Mouse (Mus musculus): ENCODE measurements around the gene Sectm1b.
"Not testable (repeated sequence)": the region's sequence is repeated elsewhere in the genome, so short reads cannot be mapped to it uniquely, and the experiment has no call there.

The Sectm1b gene

DNA sequence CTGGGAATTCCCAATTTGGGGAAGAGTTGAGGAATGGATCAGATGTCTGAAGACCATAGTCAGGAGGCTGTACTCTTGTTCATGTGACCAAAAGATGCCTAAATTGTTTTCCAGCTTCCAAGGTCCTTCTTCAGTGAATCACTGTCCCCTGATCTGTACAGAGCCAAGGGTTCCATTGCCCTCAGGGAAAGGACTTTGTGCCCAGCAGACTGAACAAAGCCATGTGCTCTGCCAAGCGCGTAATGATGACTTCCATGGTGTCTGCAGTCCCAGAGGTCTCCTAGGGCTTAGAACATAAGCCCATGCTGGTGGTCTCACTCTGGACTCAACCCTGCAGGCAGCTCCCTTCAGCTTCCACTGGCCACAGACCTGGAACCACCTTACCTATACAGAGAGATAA, 4.5 kb upstream of the Sectm1b start:
- no peak for DNase-seq

DNA sequence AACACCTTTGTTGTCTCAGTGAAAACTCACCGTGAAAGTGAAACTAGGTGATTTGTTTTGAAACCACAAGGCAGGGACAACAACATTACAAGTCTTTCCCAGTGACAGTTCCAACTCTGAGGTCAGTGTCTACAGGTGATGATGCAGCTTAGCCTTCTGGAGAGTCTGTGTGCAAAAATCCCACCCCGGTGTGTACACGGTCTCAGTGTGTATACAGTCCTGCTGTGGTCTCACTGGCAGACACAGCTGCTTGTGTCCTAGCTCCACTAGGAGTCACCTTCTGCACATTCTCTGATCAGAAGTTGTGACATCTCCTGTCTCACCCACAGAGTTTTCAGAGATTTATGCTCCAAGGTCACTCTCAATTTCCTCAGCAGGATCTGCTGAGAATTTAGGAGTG, 828 bp upstream of the Sectm1b start:
- no peak for DNase-seq

DNA sequence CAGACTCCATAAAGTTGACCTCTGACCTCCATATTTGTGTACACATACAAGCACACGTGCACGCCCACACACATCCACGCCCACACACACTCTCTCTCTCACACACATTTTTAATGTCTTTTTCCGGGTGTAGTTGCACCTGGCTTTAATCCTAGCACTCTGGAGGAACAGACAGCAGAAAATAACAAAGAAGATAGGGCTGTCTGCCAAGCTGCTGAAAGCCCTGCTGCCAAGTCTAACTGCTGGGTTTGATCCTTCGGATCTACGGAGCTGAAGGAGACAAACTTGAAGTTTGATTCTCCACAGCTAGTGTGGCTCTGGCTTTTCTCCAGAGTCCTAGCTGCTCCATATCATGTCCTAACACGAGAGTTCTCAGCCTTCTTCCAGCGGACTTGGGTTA, 1.8 kb downstream of the Sectm1b start:
- DNase-seq, result no peak

DNA sequence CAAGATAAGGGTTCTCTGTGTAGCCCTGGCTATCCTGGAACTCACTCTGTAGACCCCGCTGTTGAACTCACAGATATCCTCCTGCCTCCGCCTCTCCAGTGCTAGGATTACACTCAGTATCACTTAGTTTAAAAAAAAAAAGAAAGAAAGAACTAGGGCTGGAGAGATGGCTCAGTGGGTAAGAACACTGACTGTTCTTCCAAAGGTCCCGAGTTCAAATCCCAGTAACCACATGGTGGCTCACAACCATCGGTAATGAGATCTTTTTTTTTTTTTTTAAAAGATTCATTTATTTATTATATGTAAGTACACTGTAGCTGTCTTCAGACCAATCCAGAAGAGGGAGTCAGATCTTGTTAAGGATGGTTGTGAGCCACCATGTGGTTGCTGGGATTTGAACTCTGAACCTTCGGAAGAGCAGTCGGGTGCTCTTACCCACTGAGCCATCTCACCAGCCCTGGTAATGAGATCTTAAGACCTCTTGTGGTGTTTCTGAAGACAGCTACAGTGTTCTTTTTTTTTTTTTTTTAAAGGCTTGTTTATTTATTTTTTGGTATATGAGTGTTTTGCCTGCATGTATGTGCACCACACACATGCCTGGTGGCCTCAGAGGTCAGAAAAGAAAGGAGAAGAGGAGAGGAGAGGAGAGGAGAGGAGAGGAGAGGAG, 2.8 kb downstream of the Sectm1b start:
- not testable (repeated sequence) for DNase-seq

DNA sequence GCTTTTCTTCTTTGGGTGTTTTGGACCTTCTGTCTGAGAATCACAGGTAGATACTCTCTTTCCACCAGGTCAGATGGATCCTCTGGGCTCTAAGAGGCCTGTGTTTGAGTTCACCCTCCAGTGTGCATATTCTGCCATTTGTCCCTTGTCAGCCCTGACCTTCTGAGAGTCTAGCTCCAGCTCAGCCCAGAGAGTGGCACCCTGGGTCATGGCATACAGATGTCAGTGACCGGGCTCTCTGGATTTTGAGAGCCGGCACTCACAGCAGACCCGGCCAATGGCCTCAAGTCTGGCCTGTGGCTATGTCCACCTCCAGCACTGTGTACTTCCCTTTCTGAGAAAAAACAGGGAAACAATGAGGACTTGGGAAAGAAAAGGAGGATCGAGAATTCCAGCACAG, 3.9 kb downstream of the Sectm1b start:
- DNase-seq, result no peak

DNA sequence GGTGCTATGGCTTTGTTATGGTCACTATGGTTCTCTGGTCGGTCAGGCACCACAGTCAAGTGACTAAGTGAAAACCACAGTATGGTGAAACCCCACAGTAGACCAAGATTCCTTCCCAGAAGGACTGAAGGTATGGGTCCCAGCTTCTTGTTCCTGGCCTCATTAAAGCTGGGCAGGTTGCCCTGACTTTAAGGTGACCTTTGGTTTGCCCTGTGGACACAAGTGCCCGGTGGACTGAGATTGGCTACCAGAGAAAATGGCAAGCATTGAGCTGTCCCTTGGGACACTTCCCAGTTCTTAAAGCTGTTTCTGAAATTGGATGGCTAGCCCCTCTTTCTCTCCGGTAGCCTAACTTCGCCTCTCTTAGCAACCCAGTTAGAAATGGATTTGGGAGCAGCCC, 4.4 kb downstream of the Sectm1b start:
- DNase-seq, result no peak

DNA sequence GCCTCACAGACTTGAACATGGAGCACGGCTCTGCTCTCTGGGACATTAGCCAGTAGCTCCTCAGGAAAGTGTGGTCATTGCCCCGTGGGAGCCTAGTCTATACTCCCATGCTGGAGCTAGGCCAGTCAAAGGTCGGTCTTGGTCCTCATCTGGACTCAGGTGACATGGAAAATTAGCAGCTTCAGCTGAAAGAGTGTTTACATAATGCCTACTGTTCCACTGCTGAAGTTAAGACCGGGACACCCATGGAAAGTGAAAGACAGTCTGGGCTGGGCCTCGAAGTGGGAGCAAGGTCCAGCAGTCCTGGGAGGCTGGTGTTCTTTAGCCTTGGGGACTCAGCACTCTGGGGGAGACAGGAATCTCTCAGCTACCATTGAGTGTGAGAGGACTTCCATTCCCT, 5.2 kb downstream of the Sectm1b start:
- no peak for DNase-seq

DNA sequence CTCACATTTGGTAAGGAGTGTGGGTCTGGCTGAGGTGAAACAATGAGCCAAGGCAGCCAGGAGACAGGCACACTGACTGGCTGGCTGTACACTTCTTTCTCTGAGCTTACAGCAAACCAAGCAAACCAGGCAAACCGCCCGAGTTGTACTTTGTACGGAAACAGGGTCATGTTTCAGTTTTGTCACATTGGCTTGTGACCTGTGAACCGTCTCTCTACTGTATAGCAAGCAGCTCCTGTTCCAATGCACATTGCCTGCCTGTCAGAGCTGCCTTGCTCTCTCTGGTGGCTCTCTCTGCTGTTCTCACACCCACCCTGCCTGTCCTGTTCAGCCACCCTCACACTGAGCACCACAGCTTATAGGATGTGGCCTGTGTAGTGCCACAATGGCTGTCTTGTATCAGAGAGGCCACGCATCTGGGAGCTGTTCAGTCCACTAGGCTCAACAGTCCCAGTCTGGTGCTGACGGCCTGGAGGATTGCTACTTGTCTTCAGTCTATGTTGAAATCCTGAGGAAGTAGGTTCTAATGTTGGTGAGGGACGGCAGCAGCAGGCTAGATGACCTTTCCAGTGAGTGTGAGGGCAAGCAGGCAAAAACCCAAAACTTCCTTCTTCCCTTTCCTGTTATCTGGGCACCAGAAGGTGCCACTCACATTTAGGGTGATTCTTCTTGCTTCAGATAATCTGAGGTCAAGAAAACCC, 6.7 kb downstream of the Sectm1b start:
- DNase-seq, result no peak

DNA sequence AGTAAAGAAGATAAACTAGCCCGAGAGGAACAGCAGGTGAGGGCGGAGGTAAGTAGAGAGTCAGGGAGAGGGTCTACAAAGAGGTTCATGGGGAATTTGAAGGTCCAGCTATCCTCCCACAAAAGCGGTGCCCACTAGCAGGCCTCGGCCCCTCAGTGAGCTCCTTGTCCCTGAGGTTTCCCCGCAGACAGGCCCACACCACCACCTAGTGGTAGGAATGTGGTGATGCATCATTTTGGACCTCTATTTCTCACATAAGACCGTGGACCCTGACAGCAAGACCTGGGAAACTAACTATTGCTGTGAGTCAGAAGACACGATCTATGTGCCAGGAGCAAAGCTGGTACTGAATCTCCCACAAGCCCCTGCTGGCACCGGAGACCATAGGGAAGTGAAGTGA, 9.8 kb downstream of the Sectm1b start:
- DNase-seq, result peak; percentile 68

DNA sequence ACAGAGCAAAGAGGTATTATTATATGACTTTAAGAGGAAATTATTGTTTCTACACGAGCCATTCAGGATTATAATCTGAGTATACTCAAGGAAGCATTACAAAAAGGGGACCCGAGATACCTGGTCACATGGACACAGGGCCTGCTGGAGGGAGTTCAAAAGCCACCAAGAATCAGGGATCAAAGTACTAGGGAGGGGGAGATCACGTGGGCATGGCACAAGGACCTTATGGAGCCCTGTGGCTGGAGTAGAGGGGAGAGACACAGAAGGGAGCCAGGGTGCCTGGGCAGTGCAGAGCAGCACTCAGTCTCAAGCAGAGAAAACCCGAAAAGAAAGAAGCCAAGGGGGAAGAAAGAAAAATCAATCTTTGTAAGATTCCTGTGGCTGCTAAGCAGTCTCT, 11.0 kb downstream of the Sectm1b start:
- DNase-seq, result no peak

DNA sequence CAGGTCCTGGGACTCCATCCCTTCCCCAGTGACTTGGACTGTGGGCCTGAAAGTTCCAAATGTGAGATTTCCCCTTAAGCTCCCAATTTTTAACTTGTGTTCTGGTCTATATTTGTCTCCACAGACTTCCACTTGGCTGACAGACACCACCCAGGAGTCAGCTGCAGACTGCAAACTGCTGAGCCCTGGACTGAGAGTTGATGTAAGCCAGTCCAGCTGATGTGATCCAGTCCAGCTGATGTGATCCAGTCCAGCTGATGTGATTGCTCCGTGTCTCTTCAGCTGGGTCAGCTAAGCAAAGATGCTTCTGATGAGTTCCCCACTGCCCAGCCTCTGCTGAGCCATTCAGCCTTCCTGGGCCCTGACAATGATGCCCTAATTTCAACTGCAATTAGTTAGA, 11.6 kb downstream of the Sectm1b start:
- DNase-seq, result no peak

DNA sequence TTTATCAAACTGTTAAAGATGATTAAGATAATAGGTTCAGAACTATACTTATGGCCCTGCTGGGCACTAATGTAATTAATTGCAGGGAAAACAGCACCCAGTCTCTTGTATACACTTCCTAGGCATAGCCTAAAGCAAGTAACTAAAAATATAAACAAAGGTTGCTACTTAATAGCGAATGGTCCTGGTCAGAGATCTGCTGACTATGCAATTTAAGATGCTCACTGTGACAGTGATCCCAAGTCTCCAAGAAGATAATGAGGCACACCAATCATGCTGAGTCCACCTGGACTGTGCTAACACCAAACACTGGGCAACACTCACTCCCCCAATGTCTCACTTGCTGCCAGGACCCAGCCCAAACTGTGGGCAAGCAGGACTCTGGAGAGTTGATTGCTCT, 13.5 kb downstream of the Sectm1b start:
- DNase-seq, result no peak

DNA sequence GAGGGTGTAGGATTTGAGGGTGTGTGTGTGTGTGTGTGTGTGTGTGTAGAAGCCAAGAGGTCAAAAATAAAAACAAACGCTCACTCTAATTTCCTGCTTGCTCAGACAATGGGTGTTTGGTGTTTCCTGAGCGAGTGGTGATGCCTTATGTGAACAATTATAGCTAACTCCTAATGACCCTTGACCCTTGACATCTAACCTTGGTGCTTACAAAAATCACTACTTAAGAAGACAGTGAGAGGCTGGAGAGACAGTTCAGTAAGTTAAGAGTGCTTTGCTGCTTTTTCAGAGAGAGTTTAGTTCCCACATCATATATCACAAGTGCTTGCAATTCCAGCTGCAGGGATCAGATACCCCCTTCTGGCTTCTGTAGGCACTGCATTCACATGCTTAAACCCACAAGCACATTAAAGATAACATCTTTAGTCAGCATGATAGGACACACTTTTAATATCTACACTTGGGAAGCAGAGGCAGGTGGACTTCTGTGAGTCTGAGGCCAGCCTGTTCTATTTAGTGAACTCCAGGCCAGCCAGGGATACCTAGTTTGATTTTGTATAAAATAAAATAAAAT, 15.5 kb downstream of the Sectm1b start:
- DNase-seq, result no peak

DNA sequence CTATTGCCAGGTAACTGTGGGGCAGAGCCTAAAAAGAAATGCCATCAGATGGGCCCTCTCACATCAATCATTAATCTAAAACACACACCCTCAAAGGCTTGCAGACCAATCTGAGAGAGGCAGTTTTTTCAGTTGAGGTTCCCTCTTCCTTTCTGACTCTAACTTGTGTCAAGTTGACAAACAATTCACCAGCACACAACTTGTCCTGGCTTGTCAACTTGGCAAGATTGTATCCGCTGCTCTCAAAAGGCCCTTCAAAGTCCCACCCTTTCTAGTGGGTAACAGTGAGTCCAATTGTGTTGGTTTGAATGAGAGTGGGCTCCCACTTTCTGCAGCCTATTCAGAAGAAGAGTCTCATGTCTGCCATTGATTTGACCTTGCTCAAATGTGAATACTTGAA, 18.1 kb downstream of the Sectm1b start:
- no peak for DNase-seq

DNA sequence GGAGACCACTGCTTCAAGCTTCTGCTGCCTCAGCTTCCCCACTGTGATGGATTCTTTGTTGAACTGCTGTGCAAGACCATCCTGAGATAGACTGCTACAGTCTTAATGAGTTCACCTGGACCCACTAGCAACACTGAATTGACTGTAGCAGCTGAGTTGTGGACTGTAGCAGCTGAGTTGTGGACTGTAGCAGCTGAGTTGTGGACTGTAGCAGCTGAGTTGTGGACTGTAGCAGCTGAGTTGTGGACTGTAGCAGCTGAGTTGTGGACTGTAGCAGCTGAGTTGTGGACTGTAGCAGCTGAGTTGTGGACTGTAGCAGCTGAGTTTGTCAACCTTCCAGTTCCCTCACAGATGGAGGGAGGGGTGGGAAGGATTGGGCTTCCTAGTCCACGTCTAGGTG, 20.3 kb downstream of the Sectm1b start:
- not testable (repeated sequence) for DNase-seq

DNA sequence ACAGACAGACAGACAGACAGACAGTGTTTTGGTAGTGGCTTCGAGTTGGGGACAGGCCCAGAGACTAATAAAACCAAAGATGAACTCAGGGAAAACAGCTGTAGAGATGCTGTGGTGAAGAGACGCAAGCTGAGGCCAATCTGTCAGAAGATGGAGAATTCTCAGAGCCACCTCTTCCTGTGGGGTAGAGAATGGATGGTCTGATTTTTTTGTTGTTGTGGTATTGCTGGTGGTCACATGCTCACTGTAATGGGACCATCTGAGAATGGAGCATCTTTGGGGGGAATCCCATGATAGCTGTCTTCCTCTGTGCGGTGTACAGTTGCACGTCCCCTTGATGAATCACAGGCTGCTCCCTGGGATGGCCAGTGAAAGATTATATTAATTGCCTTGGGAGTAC, 20.9 kb downstream of the Sectm1b start:
- no peak for DNase-seq

DNA sequence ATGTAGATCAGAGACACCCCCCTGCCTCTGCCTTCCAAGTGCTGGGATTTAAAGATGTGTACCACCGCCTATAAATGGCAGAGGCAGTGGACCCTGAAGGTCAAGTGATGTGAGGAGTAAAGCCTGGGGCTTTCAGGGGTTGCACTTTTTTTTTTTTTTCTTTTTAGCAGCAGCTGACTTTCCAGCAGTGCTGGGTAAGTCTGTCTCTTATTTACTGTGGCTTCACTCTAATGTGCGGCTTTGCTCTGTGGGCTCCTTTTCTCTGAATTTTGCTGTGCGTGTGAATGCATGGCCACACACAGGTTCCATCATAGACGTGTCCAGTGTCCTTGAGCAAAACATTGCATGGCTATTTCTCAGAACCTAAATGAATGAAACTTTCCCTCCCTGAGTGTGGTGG, 21.7 kb downstream of the Sectm1b start:
- DNase-seq, result no peak

DNA sequence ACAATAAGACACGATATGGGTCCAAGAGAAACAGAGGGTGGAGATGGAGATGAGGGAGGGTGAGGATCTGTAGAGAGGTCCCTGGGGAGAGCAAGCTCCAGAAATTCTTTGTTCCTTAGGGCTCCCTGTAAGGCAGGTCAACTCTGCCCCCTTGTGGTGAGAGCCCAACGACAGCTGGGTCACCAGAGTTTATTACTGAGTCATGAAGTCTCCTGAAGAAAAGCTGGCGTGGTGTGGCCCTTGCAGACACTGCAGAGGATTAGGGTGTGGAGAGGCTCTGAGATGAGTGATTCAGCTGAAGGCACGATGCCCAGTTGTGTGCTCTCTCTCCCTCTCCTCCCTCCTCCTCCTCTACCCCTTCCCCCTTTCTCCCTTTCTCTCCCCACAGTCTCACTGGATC, 22.2 kb downstream of the Sectm1b start:
- peak; percentile 89 for DNase-seq

DNA sequence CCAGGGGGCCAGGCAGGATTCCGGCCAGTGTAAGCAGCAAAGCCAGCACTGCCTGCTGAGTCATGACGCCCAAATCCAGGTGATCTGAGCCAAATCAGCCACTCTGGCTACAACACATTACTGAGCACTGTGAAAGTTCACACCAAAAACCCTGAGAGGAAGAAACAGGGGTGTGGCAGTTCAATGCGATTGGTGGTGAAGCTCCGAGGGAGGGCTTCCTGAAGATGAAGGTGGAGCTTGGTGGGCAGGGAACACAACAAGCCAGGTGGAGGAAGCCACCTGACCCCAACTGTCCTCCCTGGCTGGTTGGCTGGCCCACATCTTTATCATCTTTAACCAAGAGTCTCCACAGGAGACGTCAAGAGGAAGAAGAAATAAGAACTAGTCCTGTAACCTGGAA, 24.1 kb downstream of the Sectm1b start, which contains the start of gene Cd7:
Cd7 (minus strand) TSS at position 117 of the 400 bp plus-strand sequence.
- DNase-seq, result no peak

DNA sequence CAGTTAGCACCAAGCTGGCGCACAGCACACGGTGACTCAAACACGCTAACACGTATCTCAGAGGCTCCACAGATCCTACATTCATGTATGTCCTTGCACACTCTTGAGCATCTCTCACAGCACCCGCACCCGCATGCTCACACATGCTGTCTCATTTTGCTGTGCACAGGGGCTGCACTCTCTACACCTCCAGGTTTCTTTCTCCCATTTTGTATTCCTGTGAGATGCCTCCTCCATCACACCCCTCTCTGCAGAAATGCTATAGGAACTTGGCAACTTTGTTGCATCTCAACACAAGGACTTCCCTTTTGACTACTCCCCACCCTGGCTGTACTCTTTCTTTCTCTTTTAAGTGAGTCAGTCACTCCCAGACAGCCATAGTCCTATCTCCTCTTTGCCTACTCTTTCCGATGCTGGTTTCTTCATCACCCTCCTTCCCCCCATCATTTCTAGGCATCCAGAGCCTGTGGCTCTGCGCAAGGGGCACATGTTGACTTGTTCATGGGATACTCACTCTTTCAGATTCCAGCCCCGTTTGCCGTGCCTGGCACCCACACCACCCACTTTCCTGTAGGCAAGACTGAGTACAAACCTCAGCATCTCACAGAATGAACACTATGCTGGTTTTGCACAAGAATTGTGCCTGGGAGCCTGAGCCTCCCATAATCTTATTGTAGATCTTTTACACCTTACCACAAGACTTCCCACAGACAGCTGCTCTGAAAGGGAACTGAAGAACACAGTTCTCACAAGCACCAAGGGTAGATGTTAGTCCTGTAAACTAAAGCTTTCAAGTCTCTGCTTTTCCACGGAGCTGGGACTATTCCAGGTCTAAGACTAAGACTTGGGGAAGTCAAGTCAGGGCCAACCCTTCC, 24.8 kb downstream of the Sectm1b start:
- no peak for DNase-seq

DNA sequence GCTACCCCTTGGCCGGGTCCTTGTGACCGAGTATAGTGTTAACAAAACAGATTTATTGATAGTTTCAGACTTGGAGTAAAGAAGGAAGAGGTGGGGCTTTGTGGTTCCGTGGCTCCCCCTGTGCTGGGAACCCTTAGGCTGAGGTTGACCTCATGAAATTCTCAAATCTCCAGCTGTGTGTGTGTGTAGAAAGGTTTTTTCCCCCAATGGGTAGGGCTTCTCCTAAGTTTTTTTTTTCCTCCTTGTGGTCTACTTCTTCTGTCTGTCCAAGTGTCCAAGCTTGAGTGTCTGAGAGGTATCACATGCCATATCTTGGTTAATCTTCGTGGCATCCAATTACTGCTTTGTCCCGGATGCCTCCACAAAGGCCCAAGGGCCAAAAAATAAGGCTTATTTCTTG, 30.3 kb downstream of the Sectm1b start:
- DNase-seq, result no peak

DNA sequence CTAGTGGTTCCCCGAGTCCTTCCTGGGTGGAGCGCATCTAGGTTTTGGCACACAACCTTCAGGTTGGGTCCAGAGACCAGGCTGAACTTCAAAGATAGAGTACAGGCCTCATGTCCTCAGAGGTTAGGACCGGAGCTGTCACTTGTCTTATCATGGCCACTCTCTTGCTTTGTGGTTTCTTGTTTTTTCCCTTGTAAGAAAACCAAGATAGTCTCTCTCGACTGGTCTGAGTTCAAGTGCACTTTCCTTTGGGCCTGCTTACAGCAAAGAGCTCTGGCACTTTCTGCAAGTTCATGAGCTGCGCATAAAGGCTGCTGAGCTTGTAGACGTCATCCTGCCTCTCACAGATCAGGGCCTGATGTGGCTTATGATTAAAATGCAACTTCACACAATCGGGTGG, 36.1 kb downstream of the Sectm1b start:
- DNase-seq, result no peak

DNA sequence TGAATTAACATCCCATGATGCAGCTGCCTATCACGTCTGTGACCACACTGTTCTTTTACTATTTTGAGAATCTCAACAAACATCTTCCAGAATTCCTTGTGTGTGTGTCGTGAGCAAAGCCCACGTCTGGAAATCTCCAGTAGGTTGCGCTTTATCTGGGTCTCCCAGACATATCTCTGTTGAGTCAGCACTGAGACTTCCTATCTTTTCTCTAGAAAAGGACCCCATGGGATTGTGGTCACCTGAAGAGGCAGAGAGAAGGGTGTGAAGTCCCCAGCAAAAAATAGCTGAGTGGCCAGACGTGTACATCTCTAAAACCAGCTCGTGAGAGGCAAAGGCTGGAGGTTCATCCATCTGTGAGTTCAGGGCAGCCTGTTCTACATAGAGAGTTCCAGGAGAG, 39.2 kb downstream of the Sectm1b start:
- DNase-seq, result no peak

DNA sequence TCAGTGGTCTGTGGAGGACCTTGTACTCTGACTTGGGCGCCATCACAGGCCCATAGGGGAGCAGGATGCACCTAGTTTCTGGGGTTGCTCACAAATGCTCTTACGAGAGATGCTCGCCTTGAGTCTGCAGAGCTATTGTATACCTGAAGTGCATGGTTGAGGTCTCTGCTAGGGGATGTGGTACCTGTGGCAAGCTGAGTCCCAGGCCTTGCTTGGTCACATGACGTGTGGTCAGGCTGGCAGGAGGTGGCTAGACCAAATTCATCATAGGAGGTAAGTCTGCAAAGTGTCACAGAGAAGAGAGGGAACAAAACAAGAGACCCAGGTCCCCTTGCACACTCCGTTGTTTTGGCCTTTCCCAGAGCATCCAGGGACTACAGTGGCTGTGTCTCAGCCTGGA, 43.9 kb downstream of the Sectm1b start:
- DNase-seq, result no peak

All from right cerebral cortex, postnatal 14 days (tissue).